Mouse (Mus musculus) gastrocnemius, postnatal 25 days (tissue): ENCODE measurements around the gene Vegfa. TPM values are rescaled to one million over a fixed set of nuclear protein-coding genes. Genes with fewer than 3 reads are reported as not detected.

Experiments
- DNase-seq: peaks from one replicate; pipeline ENCODE4 v3.0.0; 2022
- total RNA-seq, 2 experiments: library from RNA; stranded (reverse); gene quantifications; 1 replicate in 1 of 2; 2 replicates in 1 of 2; pipeline ENCODE4 v1.2.3; 2021

Vegfa gene
- total RNA-seq, 2 experiments from 2014 or later = 135 to 170 TPM

DNA sequence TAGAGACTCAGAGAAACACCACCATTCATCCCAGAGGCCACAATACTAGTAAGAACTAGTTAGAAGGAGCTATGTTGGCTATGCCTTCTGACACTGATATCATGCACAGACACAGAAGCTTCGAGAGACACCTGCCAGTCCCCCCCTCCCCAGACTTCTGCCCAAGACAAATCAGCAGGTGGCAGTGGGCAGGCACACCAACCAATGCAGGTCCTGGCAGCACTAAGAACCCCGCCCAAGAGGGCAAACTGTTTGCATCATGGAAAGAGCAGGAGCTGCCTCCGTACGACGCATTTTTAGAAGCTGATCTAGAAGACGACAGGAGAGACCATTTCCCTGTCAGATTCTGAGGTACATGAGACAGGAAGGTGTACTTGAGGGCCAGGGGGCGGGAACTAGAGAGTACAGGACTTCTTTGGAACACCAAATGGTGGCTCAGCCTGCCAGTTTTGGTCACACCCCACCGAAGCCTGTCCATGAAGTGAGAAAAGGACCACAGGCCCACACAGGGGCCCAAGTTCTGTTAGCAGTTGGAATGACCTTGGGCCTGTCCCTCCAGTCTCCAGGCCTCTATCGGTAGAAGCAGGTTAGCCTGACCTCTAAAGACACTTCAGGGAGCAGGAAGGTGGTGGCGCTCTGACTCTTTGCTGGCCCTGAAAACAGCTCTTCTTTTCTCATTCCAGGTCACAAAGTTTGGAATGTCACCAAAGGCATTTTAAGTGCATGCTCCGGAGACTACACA lies 6.1 kb downstream of the Vegfa start:
- DNase-seq = no peak

DNA sequence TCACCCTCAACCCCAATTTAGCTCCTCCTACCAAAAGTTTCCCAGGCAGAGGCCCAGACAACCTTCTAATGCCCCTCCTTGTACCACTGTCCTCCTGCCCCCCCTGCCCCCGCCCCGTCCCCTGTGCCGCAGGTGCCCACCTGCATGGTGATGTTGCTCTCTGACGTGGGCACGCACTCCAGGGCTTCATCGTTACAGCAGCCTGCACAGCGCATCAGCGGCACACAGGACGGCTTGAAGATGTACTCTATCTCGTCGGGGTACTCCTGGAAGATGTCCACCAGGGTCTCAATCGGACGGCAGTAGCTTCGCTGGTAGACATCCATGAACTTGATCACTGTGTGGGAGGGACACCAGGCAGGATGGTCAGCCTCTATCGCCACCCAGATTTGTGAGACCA lies 7.0 kb downstream of the Vegfa start:
- DNase-seq = no peak

DNA sequence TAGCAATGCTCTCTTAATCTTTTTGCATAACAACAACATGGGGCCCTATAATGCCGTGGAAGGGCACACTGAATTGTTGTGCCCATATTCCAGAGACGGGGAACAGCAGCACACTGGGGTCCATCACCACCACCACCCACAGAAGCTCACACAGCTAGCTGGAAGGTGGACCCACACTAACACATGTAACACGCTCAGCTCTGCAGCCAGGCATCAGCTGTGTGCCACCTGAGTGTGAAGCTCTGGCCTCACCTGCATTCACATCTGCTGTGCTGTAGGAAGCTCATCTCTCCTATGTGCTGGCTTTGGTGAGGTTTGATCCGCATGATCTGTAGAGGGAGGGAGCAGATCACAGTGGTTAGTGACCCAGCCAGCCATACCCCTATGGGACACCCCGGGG lies 8.0 kb downstream of the Vegfa start:
- DNase-seq = no peak

DNA sequence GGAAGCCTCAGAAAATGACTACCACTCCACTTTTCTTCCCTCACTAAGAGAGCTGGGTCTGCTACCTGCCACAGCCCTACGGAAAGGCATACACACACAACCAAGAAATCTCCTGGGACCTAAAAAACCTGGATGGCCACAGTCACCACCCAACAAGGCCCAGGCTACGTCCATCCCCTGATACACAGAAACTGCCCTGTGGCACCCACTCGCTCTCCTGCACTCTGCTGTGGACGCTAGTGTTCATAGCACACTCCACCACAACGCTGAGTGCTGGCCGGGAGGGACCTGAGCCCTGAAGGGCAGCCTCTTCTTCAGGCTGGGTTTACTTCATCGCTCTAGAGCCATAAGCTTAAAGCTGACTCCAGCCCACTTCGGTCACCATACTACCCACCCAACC lies 8.6 kb downstream of the Vegfa start:
- no peak for DNase-seq

DNA sequence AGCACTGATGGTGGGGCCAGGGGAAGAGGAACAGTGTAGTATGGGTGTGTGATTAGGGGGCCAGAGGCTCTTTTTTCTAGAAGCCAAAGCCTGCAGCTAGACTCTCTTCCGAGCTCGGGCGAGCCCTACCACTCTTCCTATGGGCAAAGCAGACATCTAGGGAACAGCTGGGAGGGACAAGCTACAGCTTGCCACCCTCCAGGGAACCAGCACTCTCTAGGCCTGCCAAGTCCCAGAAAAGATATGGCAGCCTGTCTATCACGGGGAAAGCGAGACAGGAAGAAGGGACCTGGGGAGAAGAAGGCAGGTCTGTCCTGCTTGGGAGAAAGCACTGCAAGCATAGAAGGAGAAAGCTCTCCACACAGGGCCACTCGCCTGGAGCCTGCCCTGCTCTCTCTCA lies 9.2 kb downstream of the Vegfa start:
- no peak for DNase-seq

DNA sequence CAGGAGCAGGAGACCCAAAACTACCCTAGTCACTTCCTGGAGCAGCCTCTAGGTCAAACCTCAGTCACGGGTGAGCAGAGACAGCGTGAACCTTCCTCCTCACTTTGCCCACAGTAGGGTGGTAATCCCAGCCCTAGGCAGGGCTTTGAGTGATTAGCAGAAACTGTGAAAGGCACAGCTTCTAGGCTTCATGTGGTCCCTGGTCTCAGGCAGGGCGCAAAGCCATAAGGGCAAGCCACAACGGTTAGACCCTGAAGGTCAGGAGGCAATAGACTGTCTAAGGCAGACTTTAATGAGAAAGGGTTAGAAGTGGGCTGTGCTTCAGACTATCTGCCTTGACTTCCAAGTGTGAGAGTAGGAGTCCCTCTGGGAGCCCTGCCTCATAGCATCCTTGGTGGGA lies 9.7 kb downstream of the Vegfa start:
- no peak for DNase-seq

GRCm38 (mm10) chr17:46021760-46022159 lies 10.4 kb downstream of the Vegfa start:
- no peak for DNase-seq

- no peak for DNase-seq
Measured at GRCm38 (mm10) chr17:46021173-46021572, 11.0 kb downstream of the Vegfa start.

- no peak for DNase-seq
Measured at GRCm38 (mm10) chr17:46020579-46020978, 11.6 kb downstream of the Vegfa start.

DNA sequence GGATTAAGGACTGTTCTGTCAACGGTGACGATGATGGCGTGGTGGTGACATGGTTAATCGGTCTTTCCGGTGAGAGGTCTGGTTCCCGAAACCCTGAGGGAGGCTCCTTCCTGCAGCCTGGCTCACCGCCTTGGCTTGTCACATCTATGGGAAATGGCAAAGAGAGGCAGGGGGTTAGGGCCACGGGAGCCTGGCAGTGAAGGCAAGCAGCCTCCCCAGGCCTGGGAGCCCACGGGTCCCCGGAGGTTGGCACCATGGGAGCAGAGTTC lies 13.5 kb downstream of the Vegfa start:
- no peak for DNase-seq

DNA sequence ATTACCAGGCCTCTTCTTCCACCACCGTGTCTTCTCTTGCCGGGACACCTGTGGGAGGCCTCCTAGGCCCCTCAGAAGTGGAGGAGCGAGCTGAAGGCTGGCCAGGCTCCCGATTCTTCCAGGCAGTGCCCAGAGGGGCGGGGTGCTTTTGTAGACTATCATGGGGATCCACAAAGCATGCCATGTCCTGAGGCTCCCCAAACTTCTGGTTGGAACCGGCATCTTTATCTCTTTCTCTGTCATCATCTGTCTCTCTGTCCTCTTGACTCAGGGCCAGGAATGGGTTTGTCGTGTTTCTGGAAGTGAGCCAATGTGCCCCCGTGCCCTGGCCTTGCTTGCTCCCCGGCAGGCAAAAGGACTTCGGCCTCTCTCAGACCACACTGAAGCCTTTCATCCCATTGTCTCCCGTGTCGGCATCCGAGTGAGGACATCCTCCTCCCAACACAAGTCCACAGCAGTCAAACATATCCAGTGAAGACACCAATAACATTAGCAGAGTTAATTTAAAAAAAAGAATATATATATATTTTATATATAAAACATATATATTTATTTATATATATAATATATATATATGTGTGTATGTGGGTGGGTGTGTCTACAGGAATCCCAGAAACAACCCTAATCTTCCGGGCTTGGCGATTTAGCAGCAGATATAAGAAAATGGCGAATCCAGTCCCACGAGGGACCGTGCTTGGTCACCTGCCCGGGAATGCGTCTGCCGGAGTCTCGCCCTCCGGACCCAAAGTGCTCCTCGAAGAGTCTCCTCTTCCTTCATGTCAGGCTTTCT lies 14.0 kb downstream of the Vegfa start:
- no peak for DNase-seq

- DNase-seq = no peak
Measured at GRCm38 (mm10) chr17:46016617-46017016, 15.6 kb downstream of the Vegfa start.

- no peak for DNase-seq
Measured at GRCm38 (mm10) chr17:46015967-46016366, 16.2 kb downstream of the Vegfa start.

DNA sequence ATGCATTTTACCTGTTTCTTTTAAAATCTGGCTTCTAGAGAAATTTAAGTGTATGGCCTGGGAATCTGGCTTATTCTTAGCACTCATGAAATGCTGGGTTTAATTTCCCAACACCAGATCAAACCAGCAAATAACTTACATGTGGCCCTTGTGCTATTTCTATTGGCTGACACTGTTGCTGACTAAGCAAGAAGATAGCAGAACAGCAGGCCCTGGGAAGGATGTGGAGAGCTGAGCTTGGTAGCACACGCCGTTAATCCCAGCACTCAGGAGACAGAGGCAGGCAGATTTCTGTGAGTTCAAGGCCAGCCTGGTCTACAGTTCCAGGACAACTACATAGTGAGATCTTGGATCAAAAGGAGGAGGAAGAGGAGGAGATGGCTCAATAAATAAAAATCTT lies 17.2 kb downstream of the Vegfa start:
- DNase-seq = no peak

GRCm38 (mm10) chr17:46013549-46013948 lies 18.6 kb downstream of the Vegfa start:
- no peak for DNase-seq

DNA sequence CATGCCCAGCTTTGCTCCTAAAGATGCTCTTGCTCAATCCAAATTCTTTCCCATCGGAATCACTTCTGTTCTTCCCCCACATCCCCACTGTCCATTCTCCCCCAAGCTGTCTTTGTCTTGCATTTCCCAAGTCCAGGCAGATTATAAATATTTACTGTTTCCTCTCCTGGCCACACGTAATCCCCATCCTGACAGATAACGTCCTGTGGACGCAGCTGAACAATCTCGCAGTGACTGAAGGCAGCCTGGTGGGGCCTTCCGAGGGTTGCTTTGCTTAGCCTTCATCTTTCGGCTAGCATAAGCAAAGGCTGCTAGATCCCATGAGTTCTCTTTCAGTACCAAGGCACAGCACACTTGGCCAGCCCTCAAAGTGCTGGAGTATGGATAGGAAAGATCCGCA lies 20.0 kb downstream of the Vegfa start:
- DNase-seq = no peak

GRCm38 (mm10) chr17:46010462-46010861 lies 21.7 kb downstream of the Vegfa start:
- no peak for DNase-seq

GRCm38 (mm10) chr17:46009182-46009581 lies 23.0 kb downstream of the Vegfa start:
- no peak for DNase-seq

DNA sequence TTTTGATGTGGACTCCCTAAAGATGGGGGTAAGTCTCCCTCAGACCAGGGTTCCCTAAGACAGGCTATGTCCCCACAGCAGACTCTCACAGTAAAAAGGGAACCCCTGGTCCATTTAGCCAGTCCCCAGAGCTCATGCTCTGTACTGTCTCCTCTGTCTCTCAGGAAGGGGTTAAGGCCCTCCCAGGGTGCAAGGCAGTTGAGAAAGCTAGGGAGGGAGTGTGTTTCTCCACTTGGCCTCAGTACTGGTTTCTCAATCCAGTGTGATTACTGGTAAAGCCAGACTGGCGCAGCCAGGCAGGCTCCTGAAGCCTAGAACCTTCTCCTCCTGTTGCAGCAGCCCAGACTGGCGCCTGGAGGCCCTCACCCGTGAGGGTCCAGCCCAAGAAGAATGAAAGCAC lies 26.7 kb downstream of the Vegfa start:
- peak; percentile 4 for DNase-seq

DNA sequence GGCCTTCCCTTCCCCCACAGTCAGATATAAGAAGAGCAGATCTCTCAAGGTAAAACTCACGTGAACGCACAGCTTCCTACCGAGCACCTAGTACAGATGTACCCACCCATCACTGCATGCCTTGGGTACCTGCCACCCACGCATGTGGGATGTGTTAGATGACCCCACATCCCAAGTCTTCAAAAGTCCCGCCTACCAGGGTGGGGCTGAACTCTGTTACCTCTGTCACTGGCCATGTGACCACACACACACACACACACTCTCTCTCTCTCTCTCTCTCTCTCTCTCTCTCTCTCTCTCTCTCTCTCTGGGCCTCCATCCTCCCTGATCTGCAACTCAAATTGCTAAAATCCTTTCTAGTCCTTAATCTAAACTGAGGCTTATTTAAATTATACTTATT lies 27.7 kb downstream of the Vegfa start:
- DNase-seq = peak; percentile 2

DNA sequence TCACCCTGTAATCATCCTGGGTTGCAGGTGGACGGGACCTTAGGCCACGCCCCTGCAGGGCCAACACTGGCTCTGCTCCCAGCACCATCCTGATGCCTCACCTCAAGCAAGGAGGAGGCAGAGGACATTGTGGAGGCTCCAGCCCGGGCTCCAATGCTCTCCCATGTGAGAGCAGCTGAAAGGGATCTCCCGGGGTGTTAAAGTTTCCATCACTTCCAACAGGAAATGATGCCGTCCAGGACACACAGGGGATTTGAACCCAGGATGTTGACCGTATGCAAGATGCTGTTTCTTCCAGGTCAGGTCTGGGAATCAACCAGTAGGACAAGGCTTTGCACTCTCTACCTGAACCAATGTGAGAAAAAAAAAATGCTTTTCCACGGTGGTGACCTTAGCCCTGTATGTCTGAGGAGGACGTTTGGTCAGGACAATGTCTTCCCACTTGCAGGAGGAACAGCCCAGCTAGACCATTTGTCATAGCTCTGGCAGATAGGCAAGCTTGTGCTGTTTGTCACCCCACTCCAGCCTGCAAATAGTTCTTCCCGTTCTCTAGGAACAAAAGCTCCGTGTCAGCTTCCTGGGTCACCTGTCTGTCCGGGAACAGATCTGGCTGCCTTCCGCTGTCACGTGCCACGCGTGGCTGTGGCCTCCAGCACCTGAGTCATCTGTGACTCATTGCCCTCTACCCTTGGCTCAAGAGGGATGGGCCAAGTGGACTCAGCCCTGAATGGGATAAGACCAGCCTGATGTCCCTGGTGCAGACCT lies 28.3 kb downstream of the Vegfa start:
- DNase-seq = peak; percentile 6

- no peak for DNase-seq
Measured at GRCm38 (mm10) chr17:45999366-45999940, 32.7 kb downstream of the Vegfa start.

DNA sequence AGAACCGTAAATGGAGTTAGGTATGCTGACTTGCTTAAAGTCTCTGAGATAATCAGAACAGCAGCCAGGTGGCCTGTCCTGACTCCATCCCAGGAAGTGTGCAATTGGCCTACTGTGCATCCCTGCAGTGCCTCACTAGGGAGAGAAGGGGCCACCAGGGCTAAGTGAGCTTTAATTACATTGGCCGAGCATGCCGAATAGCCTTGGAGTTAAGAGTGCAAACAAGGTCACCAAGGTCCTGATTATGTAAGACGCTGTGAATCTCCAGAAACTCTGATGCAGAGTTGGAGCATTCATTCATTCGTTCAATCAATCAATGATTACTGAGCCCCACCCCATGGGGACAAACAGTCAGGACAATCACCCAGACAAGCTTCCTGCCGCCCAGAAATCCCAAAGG lies 33.8 kb downstream of the Vegfa start:
- no peak for DNase-seq
